Mouse (Mus musculus) embryo, embryonic 9.5 days (tissue): ENCODE measurements at regions not wholly inside any gene's neighbourhood (a gene's known extent, or its start where the extent isn't known, plus 50 kb on each side); places are given as distances from the start of the nearest gene placed in this dataset.
"Not testable (repeated sequence)": the region's sequence is repeated elsewhere in the genome, so short reads cannot be mapped to it uniquely, and the experiment has no call there.

Experiments used
- DNase-seq: peaks from one replicate; pipeline ENCODE4 v3.0.0-alpha.2; 2017; ENCODE audit errors: extremely low spot score

GRCm38 (mm10) chr13:5603905-5604596, 257.2 kb upstream of the Klf6 start:
- DNase-seq: no peak

GRCm38 (mm10) chr13:5605418-5605817, 255.9 kb upstream of the Klf6 start:
- no peak for DNase-seq

- no peak for DNase-seq
Observed at GRCm38 (mm10) chr13:5607462-5607861, 253.8 kb upstream of the Klf6 start.

GRCm38 (mm10) chr13:5614186-5614737, 247.0 kb upstream of the Klf6 start:
- DNase-seq: no peak

GRCm38 (mm10) chr13:5614833-5615232, 246.4 kb upstream of the Klf6 start:
- DNase-seq: no peak

- DNase-seq: no peak
Observed at GRCm38 (mm10) chr13:5615327-5615726, 246.0 kb upstream of the Klf6 start.

- DNase-seq: no peak
Observed at GRCm38 (mm10) chr13:5628124-5628523, 233.2 kb upstream of the Klf6 start.

GRCm38 (mm10) chr13:5634960-5635359, 226.3 kb upstream of the Klf6 start:
- no peak for DNase-seq

GRCm38 (mm10) chr13:5641743-5642510, 219.4 kb upstream of the Klf6 start:
- no peak for DNase-seq

GRCm38 (mm10) chr13:5648276-5648675, 213.0 kb upstream of the Klf6 start:
- DNase-seq: no peak

GRCm38 (mm10) chr13:5657556-5657955, 203.7 kb upstream of the Klf6 start:
- DNase-seq: no peak

- no peak for DNase-seq
Observed at GRCm38 (mm10) chr13:5666235-5667007, 194.9 kb upstream of the Klf6 start.

GRCm38 (mm10) chr13:5675668-5676067, 185.6 kb upstream of the Klf6 start:
- DNase-seq: no peak

- DNase-seq: no peak
Observed at GRCm38 (mm10) chr13:5690124-5690523, 171.2 kb upstream of the Klf6 start.

- not testable (repeated sequence) for DNase-seq
Observed at GRCm38 (mm10) chr13:5690680-5691079, 170.6 kb upstream of the Klf6 start.

GRCm38 (mm10) chr13:5694626-5695025, 166.7 kb upstream of the Klf6 start:
- no peak for DNase-seq

GRCm38 (mm10) chr13:5695581-5695980, 165.7 kb upstream of the Klf6 start:
- not testable (repeated sequence) for DNase-seq

GRCm38 (mm10) chr13:5696377-5696776, 164.9 kb upstream of the Klf6 start:
- DNase-seq: no peak

- not testable (repeated sequence) for DNase-seq
Observed at GRCm38 (mm10) chr13:5697329-5697728, 164.0 kb upstream of the Klf6 start.

- DNase-seq: no peak
Observed at GRCm38 (mm10) chr13:5702071-5702470, 159.2 kb upstream of the Klf6 start.

- no peak for DNase-seq
Observed at GRCm38 (mm10) chr13:5704991-5705390, 156.3 kb upstream of the Klf6 start.

GRCm38 (mm10) chr13:5711646-5712045, 149.6 kb upstream of the Klf6 start:
- no peak for DNase-seq
